Mouse (Mus musculus) brown adipose tissue, adult 24 weeks (tissue): ENCODE results near the gene Tmed8. TPM values are rescaled to one million over a fixed set of nuclear protein-coding genes. Genes with fewer than 3 reads are reported as not detected.
"Not testable (repeated sequence)": the region's sequence is repeated elsewhere in the genome, so short reads cannot be mapped to it uniquely, and the experiment has no call there.

Source experiments
- H3K27ac ChIP-seq: fragments of 200-500 bp; replicated peaks from 2 replicates; pipeline ENCODE4 v1.5.1; 2012; ENCODE audit warnings: low read depth, mild to moderate bottlenecking, low read length
- H3K4me1 ChIP-seq: fragments of 200-500 bp; 2 replicates; pipeline ENCODE4 v1.6.1; 2012; ENCODE audit warnings: low read length, mixed read lengths; ENCODE audit not compliant: control insufficient read depth, insufficient read depth, insufficient read length
- H3K4me3 ChIP-seq: fragments of 200-500 bp; 2 replicates; pipeline ENCODE4 v1.5.1; 2012; ENCODE audit warnings: low read depth, mild to moderate bottlenecking, low read length, moderate library complexity; ENCODE audit not compliant: insufficient read depth
- polyA plus RNA-seq: library from polyadenylated mRNA; stranded (reverse); fragments of >200 nt; gene quantifications from 2 replicates; pipeline ENCODE4 v1.2.4, GENCODE M21; 2012; ENCODE audit not compliant: missing spikeins, insufficient read depth, insufficient read length

Tmed8 gene
- polyA plus RNA-seq: 2.7 and 4.1 TPM in 2 replicates

- Histone ChIP-seq H3K27ac (peak within 1 kb of the TSS; percentile 28; the same call in 1 of the 2 replicates), H3K4me1 (no peaks in the 10 kb centered on the region; the same call in 1 of the 2 replicates), H3K4me3 (peak within 1 kb of the TSS; percentile 87)
Observed at GRCm38 (mm10) chr12:87199973-87200586, at the start of gene Tmed8. Gene Tmed8, minus strand, starts transcription at chr12:87200454.

- Histone ChIP-seq H3K4me3 (no peak within 1 kb of the TSS), H3K4me1 (no peaks in the 10 kb centered on the region), H3K27ac (no peak within 1 kb of the TSS)
Observed at GRCm38 (mm10) chr12:87238632-87239031, 38.4 kb upstream of the Tmed8 start, which contains the start of gene Noxred1. Gene Noxred1, minus strand, starts transcription at chr12:87238732.

DNA sequence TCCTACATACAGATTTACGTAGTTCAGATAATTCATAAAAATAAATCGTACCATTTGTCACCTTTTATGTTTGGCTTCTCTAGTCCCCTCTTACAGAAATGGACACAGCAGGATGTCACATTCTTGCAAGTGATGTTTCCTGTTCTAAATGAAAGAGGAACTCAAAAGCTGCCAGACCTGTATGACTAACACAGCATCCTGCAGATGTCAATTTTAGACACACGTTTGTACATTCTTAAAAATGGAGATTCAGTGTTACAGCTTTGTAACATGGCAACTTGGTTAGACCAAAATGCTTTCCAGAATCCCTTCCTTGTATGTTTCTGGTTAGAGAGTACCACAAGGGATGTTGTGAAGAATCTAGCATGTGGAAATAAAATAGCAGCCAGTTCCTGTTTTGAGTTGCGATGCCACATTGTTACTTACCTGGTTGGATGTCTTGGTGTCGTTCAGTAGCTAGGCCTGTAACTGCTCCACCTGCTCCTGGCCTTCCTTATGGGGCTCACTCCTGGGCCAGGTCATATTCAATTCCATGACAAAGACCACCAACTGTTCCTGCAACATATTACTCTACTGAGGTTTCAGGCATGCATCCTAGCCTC lies 36.7 kb upstream of the Tmed8 start:
- H3K4me1 ChIP-seq: no peaks in the 10 kb centered on the region
- H3K27ac ChIP-seq: no peak overlapping the region

GRCm38 (mm10) chr12:87230379-87230895 lies 30.2 kb upstream of the Tmed8 start:
- Histone ChIP-seq H3K27ac (no peak overlapping the region), H3K4me3 (no peak overlapping the region), H3K4me1 (no peaks in the 10 kb centered on the region)

More for the DNA sequence above, 36.7 kb upstream of the Tmed8 start:
- no peak overlapping the region for H3K4me3 ChIP-seq

- H3K27ac ChIP-seq: no peak overlapping the region
- no peaks in the 10 kb centered on the region for H3K4me1 ChIP-seq
- H3K4me3 ChIP-seq: no peak overlapping the region
Observed at GRCm38 (mm10) chr12:87229633-87230032, 29.4 kb upstream of the Tmed8 start.

GRCm38 (mm10) chr12:87226801-87227200 lies 26.5 kb upstream of the Tmed8 start:
- Histone ChIP-seq H3K27ac (no peak overlapping the region), H3K4me1 (no peaks in the 10 kb centered on the region), H3K4me3 (no peak overlapping the region)

- no peaks in the 10 kb centered on the region for H3K4me1 ChIP-seq
- no peak overlapping the region for H3K4me3 ChIP-seq
- no peak overlapping the region for H3K27ac ChIP-seq
Observed at GRCm38 (mm10) chr12:87224950-87225349, 24.7 kb upstream of the Tmed8 start.

GRCm38 (mm10) chr12:87219362-87219761 lies 19.1 kb upstream of the Tmed8 start:
- Histone ChIP-seq H3K27ac (no peak overlapping the region), H3K4me3 (no peak overlapping the region), H3K4me1 (no peaks in the 10 kb centered on the region)

DNA sequence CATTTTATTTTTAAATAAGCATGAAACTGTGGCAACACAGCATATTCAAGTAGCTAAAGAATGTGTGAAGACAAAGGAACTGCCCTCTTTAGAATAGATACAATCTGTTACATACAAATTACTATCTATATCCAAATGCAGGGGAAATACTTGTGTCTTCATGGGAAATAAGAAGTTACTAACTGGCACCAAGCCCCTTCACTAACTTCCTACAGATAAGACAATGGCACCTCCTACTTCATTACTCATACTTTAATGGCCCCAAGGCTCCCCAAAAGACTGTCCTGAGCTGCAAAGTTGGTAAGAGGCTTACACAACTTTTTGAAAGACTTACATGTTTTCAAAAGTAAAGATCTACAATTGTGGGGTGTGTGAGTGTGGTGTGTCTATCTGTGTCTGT lies 17.3 kb upstream of the Tmed8 start:
- Histone ChIP-seq H3K4me3 (no peak overlapping the region), H3K4me1 (no peaks in the 10 kb centered on the region), H3K27ac (no peak overlapping the region)

- H3K4me1 ChIP-seq: no peaks in the 10 kb centered on the region
- peak overlapping the region; percentile 78 for H3K27ac ChIP-seq
Observed at GRCm38 (mm10) chr12:87216053-87216452, 15.8 kb upstream of the Tmed8 start.

GRCm38 (mm10) chr12:87212844-87213606 lies 12.8 kb upstream of the Tmed8 start:
- Histone ChIP-seq H3K4me3 (no peak overlapping the region), H3K4me1 (no peaks in the 10 kb centered on the region)

More at GRCm38 (mm10) chr12:87216053-87216452, 15.8 kb upstream of the Tmed8 start:
- no peak overlapping the region for H3K4me3 ChIP-seq

GRCm38 (mm10) chr12:87205789-87206188 lies 5.5 kb upstream of the Tmed8 start:
- not testable (repeated sequence) for H3K27ac ChIP-seq

More at GRCm38 (mm10) chr12:87212844-87213606, 12.8 kb upstream of the Tmed8 start:
- no peak overlapping the region for H3K27ac ChIP-seq

GRCm38 (mm10) chr12:87201694-87202093 lies 1.4 kb upstream of the Tmed8 start:
- H3K27ac ChIP-seq: no peak overlapping the region
- no peaks in the 10 kb centered on the region for H3K4me1 ChIP-seq
- H3K4me3 ChIP-seq: no peak overlapping the region

More at GRCm38 (mm10) chr12:87205789-87206188, 5.5 kb upstream of the Tmed8 start:
- H3K4me3 ChIP-seq, H3K4me1 ChIP-seq: not testable (repeated sequence)

GRCm38 (mm10) chr12:87199206-87199972 lies 865 bp downstream of the Tmed8 start, which contains the start of gene Samd15:
Gene Samd15, plus strand, starts transcription at chr12:87199723.
- Histone ChIP-seq H3K4me3 (peak within 1 kb of the TSS; percentile 87), H3K4me1 (no peaks in the 10 kb centered on the region; the same call in 1 of the 2 replicates), H3K27ac (peak within 1 kb of the TSS; percentile 28; the same call in 1 of the 2 replicates)
